Mouse (Mus musculus): ENCODE measurements around the gene Ccdc153.

Gene Ccdc153

DNA sequence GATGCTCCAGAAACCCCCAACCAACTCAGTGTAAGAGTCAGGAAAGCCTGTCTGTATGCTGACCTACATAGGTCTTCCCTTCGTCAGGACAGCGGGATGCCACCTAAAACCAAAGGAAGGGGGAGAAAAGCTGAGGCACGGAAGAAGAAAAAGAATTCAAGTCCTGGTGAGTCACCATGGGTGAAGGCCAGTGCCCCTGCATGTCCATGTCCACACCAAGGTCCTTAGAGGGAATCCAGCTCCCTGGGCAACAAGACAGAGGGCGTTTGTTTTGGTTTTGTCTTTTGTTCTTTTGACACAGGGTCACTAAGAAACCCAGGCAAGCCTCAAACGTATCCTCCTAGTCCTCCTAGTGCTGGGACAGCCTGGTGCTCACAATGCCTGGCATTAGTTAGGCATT is 435 bp downstream of the Ccdc153 start:
- DNase-seq (ENCODE audit: low spot score), result no peak

DNA sequence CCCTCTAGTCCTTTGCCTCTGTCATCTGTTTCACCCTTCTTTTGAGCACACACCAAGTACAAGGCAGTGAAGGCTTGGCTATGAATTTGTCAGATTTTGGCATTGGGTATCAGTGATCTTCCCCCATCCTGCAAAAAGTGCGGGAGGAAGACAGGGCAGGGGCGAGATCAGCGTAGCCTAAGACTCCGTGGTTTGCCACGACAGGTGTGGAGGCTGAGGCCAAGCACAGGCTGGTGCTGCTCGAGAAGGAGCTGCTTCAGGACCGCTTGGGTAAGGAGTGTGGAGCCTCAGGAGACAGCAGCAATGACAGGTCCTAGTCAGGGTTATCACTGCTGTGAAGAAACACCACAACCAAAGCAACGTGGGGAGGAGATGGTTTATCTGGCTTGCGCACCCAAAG is 942 bp downstream of the Ccdc153 start:
- no peak for DNase-seq (ENCODE audit: low spot score)

- DNase-seq (ENCODE audit: low spot score), result no peak
Measured at GRCm38 (mm10) chr9:44243621-44244020, 3.1 kb downstream of the Ccdc153 start.

DNA sequence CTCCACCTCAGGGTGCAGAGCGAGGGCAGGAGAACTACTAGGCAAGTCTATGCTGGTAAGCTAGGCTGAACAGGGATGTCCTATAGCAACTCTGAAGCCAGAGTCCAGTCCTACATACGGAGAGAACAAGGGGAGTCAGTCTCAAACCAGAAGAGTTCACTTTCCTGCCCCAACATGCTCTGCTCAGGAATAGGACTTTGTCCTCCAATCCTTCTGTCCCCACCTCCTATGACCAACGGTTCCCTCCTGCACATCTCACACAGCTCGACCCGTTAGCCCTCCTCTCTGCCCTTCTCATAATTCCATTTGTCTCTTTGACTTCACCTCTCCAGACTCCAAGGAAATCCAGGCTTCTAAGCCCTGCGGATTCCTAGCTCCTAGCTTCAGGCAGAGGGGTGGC is 7.4 kb downstream of the Ccdc153 start:
- no peak for DNase-seq (ENCODE audit: low spot score)

DNA sequence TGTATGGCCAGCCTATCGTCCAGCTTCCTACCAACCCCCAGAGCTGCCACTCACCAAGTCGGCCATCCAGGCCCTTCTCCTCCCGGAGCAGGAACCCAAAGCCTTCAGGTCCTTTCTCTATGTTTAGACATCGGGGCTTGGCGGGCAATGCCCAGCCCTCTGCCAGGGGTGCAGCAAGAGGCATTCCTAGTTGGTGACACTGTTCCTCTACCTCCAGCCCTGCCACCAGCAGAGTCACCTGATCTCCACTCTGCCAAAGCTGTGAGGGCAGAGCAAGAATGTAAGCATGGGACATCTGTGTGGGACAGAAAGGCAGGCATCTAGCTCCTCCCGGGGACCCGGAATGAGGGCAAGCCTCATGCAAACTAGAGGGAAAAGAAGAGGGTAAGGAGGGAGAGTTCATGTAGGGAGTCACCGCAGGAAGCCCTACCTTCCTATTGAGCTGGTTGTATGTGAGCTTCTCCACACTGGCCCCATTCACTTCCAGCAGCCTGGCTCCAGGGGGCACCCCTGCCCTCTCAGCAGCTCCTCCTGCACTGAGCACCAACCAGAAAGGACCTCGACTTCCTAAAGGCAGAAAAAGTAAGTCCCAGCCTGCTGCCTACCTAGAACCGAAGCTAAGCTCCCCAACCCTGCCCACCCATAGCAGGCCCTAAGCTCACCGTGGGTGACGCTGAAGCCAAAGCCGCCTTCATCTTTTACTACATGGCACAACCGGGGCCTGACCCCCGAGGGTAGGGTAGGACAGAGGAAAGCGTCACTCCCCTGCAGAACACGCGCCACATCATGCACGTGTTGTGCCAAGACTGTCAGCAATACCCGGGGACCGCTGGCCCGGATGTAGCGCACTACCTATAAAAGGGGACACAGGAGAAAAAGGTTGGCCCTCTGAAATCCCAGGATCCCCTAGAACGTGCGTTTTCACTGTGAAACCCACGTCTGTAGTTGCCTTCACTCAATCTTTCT is 9.0 kb downstream of the Ccdc153 start:
- no peak for DNase-seq (ENCODE audit: low spot score)

DNA sequence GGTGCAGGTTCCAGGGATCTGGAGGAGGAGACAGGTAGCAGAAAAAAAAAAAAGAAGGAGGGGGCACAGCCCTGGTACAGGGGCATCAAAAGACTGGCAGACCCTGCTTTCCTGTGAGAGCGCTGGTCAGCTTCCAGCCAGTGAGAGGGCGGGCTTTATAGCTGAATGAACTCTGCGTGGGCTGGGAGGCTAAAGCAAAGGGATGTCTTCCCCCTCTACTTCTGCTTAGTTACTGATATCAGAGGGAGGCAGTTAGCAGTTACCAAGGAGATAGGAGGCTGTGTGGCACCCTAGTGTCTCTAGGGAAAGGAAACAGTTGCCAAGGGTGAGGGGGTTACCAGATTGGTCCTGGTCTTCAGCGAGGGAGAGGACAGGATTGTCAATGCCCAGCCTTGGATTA is 10.0 kb downstream of the Ccdc153 start:
- no peak for DNase-seq (ENCODE audit: low spot score)

DNA sequence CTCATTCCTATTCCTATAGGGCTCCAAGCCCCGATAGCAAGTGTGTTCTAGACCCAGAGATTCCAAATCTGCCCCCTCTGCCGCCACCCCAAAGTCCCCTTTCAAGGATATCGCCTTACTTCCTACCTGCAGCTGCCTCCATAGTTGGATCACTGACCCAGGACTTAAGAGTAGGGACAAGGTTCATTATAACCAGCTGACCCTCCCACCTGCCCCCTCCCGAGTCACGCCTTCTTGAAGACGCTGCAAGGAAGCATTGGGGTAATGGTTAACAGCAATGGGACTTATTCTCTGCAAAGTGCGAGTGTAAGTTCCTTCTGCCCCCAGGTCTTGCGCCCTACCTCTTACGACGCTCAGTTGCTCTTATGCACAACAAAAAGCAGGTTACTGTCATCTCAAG is 10.8 kb downstream of the Ccdc153 start, which contains the start of gene Pdzd3:
Gene Pdzd3, minus strand, starts transcription at position 158 of the 400 bp plus-strand sequence.
- no peak for DNase-seq (ENCODE audit: low spot score)

- no peak for DNase-seq (ENCODE audit: low spot score)
Measured at GRCm38 (mm10) chr9:44253441-44253840, 13.0 kb downstream of the Ccdc153 start.

DNA sequence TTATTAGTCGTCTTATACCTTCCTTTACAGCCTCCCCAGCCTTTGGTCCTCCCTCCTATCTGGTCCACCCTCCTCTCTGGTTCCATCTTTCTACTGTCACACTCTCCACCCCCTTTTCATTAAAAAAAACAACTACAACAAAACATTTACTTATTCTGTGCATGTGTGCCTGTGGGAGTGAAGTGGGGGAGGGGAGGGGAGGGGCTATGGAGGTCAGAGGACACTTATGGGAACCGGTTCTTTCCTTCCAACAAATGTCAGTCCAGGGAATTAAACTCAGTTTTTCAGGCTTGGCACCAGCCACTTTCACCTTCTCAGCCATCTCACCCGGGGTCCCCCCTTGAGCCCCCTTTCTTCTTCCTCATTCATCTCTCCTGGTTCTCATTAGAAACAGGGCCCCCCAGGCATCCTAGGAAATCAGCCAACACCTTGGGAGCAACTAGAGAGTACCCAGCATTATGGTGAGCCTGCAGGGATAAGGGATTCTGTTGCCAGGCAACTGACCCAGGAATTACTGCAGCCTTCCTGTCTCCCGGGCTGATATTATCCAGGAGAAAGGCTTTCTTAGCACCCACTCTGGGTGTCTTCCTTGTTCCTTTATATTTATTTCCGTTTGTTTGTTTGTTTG is 14.1 kb downstream of the Ccdc153 start:
- DNase-seq (ENCODE audit: low spot score), result no peak

- DNase-seq (ENCODE audit: low spot score), result no peak
Measured at GRCm38 (mm10) chr9:44255136-44255521, 14.7 kb downstream of the Ccdc153 start.

DNA sequence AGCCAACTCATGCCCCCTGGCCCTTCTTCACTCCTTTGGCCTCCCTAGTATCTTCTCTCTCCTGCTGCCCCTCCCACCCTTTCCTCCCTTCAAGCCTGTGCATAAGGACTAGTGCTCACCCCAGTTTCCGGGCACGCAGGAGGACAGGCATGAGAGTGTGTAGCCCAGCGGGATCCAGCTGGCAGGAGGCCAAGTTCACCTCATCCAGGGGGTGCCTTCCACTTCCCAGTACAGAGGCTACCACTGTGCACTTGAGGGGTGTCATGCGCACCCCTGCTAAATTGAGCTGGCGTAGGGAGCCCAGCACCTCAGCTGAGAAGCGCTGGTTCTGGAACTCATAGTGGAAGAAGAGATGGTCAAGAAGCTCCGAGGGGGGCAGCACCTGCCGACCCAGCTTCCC is 15.7 kb downstream of the Ccdc153 start:
- DNase-seq (ENCODE audit: low spot score), result no peak

DNA sequence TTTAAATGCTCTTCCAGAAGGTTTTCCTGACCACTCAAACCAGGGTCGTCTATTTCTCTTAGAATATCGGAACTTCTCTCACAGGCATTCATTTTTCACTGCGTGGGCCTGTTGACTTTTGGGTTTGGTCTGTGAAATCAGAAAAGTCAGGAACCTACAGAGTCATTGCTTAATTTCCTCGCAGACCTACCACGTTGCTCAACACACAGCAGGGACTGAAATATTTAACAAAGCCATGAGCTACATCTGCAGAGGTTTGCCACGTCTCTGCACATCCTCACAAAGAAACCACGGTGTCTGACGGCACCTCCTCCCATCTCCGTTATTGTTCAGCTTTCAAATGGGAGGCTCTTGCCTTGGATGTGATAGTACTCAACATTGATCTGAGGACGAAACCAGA is 18.5 kb downstream of the Ccdc153 start:
- no peak for DNase-seq (ENCODE audit: low spot score)

DNA sequence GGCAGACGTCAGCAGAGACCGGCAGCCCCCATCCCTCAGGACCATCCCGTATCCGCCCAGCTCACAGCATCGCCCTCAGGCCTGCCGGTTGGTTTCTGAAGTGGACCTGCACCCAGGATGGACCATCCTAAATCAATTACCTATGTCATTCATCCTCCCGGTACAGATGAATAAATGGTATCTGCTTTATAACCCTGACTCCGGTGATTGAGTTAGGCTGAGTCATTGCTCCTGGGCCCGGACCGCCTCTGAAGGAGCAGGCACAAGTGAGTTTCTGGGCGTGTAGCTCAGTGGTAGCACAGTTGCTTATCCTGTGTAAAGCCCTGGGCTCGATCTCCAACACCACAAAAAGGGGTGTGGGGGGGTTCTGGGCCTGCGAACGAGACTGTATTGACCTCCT is 20.9 kb downstream of the Ccdc153 start:
- DNase-seq (ENCODE audit: low spot score), result no peak

DNA sequence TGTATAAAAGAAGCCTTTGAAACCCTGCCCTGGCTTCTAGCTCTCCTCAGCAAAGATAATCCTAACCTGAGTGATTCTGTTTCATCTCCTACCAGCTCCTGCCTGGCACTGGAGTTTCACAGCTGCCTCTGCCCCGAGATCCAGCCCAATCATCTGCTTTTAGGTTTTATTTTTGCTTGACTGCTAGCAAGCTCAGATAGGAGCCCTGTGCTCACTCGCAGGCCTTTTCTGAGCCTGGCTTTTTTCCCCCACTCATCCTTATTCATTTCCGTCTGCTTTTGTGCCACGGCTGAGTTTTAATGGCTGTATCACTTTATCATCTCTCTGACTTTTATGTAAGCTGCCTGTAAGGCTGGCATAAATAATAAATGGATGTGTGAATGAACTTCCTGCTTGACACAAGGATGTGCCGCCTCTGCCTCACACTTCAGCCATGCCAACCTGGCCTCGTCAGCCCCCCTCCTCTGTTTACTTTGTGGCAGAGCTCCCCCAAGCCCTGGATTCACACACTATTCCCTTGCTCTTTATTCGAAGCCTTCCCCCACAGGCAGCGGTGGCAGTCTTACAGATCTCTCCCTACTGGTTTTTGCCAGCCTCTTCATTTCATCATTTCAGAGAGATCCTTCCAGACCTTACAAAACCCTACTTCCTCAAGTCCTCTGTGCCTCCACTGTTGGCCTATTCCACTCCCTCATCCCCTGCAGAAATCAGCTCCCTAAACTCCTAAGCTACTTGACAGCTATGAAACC is 26.2 kb downstream of the Ccdc153 start:
- DNase-seq (ENCODE audit: low spot score), result no peak

DNA sequence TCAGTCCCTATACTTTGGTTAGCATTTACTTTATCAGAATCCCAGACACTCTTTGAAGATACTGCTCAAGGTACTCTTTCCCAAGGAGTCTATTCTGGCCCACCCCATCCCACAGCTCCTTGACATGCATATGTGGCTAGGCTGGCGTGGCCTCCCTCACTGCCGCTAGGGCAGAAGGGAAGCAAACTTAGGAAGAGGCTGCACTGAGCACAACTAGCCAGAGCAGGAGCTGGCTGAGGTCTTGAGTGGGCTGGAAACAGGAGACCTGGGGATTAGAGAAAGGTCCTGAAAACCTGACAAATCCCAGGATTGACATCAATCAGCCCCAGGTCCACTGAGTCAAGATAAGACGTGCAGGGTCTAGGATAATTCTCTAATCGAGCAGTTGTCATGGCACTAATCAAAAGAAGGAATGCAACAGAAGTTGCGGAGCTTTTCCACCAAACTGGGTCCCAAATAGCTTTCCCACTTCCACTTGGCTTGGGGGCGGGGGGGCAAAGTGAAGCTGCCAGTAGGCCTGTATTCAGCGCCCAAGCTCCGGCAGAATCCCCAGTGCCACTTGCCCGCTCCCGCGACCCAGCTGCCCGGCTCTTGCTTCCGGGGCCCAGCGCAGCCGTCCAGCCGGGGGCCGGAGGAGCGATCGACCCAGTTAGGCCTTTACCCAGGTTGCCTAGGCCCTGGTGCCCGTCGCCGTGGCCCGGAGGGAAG is 27.0 kb downstream of the Ccdc153 start:
- DNase-seq (ENCODE audit: low spot score), result no peak

GRCm38 (mm10) chr9:44268027-44268360 is 27.5 kb downstream of the Ccdc153 start:
- peak; percentile 89 for DNase-seq (ENCODE audit: low spot score)

DNA sequence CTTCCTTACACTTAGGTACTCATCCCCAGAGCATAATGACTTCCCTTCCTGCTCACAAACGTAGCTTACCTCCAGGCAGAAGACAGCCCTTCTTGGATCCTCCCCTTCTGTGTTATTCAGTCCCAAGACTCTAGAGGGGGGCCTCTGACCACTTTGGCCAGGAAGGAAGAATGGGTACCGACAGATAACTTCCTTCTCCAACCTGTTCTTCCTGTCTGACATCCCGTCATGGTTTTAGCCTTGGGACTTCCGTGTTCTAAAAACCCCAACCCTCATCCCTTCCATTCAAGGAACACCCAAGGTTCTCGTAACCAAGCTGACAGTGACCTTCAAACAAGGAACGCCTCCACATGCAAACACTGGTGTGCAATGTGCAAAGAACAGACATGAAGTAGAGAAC is 28.0 kb downstream of the Ccdc153 start, which contains the start of gene Nlrx1:
Gene Nlrx1, minus strand, starts transcription at position 168 of the 400 bp plus-strand sequence.
- no peak for DNase-seq (ENCODE audit: low spot score)

DNA sequence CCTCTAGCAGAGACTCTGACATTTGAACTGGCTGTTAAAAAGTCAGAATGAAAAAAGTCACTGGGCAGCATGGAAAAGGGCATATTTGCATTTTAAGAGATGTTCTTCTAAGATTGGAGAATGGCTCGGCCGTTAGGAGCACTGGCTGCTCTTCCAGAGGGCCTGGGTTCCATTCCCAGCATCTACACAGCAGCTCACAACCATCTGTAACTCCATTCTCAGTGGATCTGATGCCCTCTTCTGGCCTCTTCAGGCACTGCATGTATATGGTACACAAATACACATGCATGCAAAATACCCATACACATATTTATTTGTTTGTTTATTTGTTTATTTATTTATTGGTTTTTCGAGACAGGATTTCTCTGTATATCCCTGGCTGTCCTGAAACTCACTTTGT is 28.6 kb downstream of the Ccdc153 start:
- no peak for DNase-seq (ENCODE audit: low spot score)

- DNase-seq (ENCODE audit: low spot score), result no peak
Measured at GRCm38 (mm10) chr9:44269973-44270372, 29.5 kb downstream of the Ccdc153 start.

- no peak for DNase-seq (ENCODE audit: low spot score)
Measured at GRCm38 (mm10) chr9:44283183-44283582, 42.7 kb downstream of the Ccdc153 start.

- no peak for DNase-seq (ENCODE audit: low spot score)
Measured at GRCm38 (mm10) chr9:44286256-44286850, 45.9 kb downstream of the Ccdc153 start.

DNA sequence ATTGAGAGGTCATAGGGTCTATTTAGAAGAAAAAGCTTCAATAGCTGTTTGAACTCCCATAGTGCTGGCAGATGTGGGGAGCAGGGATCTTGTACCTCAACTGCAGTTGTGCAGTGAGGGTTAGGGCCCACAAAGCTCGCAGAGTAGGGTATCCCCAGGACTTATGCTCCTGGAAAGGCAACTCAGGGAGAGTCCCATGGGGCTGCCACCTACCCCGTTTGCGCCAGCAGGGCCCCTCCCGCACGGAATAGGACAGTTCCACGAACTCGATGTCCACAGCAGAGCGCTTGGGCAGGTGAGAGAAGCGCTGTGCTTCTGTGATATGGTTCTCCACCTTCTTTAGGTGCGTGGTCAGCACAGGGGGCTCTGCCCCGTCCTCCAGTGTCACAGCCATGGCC is 46.5 kb downstream of the Ccdc153 start:
- no peak for DNase-seq (ENCODE audit: low spot score)

All from ovary, postnatal 10 days (tissue).